7 mouse cellular contexts compared by ENCODE assay signal in genomic region chr7:45700301-45701015, GRCm38 (mm10). TPM values are rescaled to one million over a fixed set of nuclear protein-coding genes. Genes with fewer than 3 reads are reported as not detected.
DNase-seq lines count a peak whose midpoint lies in the region; ATAC-seq and TF ChIP-seq lines count a peak whose summit lies in the region.

No protein-coding gene starts in this region.

- H3K27me3 ChIP-seq in hindbrain, postnatal 0 days (ENCODE audit: insufficient read depth, low read length): no peaks in the 10 kb centered on the region

- H3K9me3 ChIP-seq in hindbrain, postnatal 0 days (ENCODE audit: low read length): no peaks in the 10 kb centered on the region

- H3K4me1 ChIP-seq in hindbrain, postnatal 0 days (ENCODE audit: insufficient read depth, low read length): peaks cover 22% of the 10 kb centered on the region

- H3K27ac ChIP-seq in gastrocnemius, adult 2 months: peak overlapping the region; percentile 87
- H3K27ac ChIP-seq in hindbrain, postnatal 0 days: peak overlapping the region; percentile 90

- peak overlapping the region; percentile 71 for H3K9ac ChIP-seq in hindbrain, postnatal 0 days (replicated peaks; ENCODE audit: low read length)

- DNase-seq in Muller cell, postnatal 12 days (ENCODE audit: inconsistent ontology term): peak; percentile 78
- peak; percentile 81 to 87 for DNase-seq in cerebellum, postnatal 14 days
- DNase-seq in gastrocnemius, adult 2 months: peak; percentile 82
- DNase-seq in hindbrain, postnatal 0 days (ENCODE audit: low spot score): peak; percentile 88
- peak; percentile 70 to 88 for DNase-seq in left cerebral cortex, adult 8-10 months (ENCODE audit: low spot score in 2 of 2)
- DNase-seq in right cerebral cortex, postnatal 36 days (ENCODE audit: low spot score in 2 of 2): peak; percentile 74 to 86

- intact Hi-C loops in gastrocnemius, adult 2 months (cut with DNase I): loop anchor here (5.0 kb wide), 1 partner anchor 233 kb away; the partner anchor contains the start of gene Bax

- ATAC-seq in hindbrain, postnatal 0 days: no peak
- ATAC-seq in megakaryocyte, adult 5-6 weeks (ENCODE audit: poor library complexity, severe bottlenecking): peak; percentile 36

- WGBS in hindbrain, postnatal 0 days: 2% methylated on average over 20 of the region's 20 CpGs

- TF ChIP-seq CTCF in gastrocnemius, adult 2 months (IDR thresholded peaks at IDR 0.05): no peak
- no peak for TF ChIP-seq CTCF in hindbrain, postnatal 0 days (IDR thresholded peaks at IDR 0.05; ENCODE audit: low read depth)

- peak overlapping the region; percentile 91 for H3K4me2 ChIP-seq in hindbrain, postnatal 0 days (ENCODE audit: low read depth, low read length)

- no peaks in the 10 kb centered on the region for H3K36me3 ChIP-seq in hindbrain, postnatal 0 days (ENCODE audit: insufficient read depth, low read length)

- peak overlapping the region; percentile 67 for H3K4me3 ChIP-seq in gastrocnemius, adult 2 months
- peak overlapping the region; percentile 50 for H3K4me3 ChIP-seq in hindbrain, postnatal 0 days (ENCODE audit: low read length)

RNA-seq across cellular contexts. Expression of gene Car11, which starts 0.8 kb away (rescaled TPM):
- 10 to 100 TPM in 1 of 2 experiments, 1 to 10 TPM in 1; 7.7 to 16.4 TPM for total RNA-seq in gastrocnemius, adult 2 months (2021)
- 89.4 and 91.0 TPM in 2 replicates for total RNA-seq in hindbrain, postnatal 0 days (2014; rRNA removed)
- polyA plus RNA-seq in hindbrain, postnatal 0 days (2015; fragmentation: Nextera tagmentation; extraction: Ambion mirVana): 76.9 and 78.2 TPM in 2 replicates
- total RNA-seq in left cerebral cortex, adult 8-10 months (2022): 100 to 1,000 TPM; 230 to 247 (median 241) TPM
- not detected in 2 replicates for total RNA-seq in megakaryocyte, adult 5-6 weeks (2015)
- total RNA-seq in megakaryocyte, adult 5-6 weeks (2017): not detected in 2 replicates

RNA-seq across cellular contexts. Expression of gene Dbp, which starts 4.4 kb away (rescaled TPM):
- 100 to 1,000 TPM in 1 of 2 experiments, 1 to 10 TPM in 1; 8.8 to 105 TPM for total RNA-seq in gastrocnemius, adult 2 months (2021)
- total RNA-seq in hindbrain, postnatal 0 days (2014; rRNA removed): 4.2 and 12.2 TPM in 2 replicates
- polyA plus RNA-seq in hindbrain, postnatal 0 days (2015; fragmentation: Nextera tagmentation; extraction: Ambion mirVana): 4.6 and 5.3 TPM in 2 replicates
- total RNA-seq in left cerebral cortex, adult 8-10 months (2022): 100 to 1,000 TPM; 164 to 236 (median 186) TPM
- 3.3 and 4.1 TPM in 2 replicates for total RNA-seq in megakaryocyte, adult 5-6 weeks (2015)
- total RNA-seq in megakaryocyte, adult 5-6 weeks (2017): 3.9 and 5.9 TPM in 2 replicates

RNA-seq across cellular contexts. Expression of gene Sec1, which starts 6.3 kb away (rescaled TPM):
- under 1 TPM in 1 of 2 experiments, not detected in 1; 0.25 TPM for total RNA-seq in gastrocnemius, adult 2 months (2021)
- 0.68 and 0.79 TPM in 2 replicates for total RNA-seq in hindbrain, postnatal 0 days (2014; rRNA removed)
- polyA plus RNA-seq in hindbrain, postnatal 0 days (2015; fragmentation: Nextera tagmentation; extraction: Ambion mirVana): 0.35 and 0.48 TPM in 2 replicates
- total RNA-seq in left cerebral cortex, adult 8-10 months (2022): 1 to 10 TPM in 1 of 4 experiments, under 1 TPM in 3; 0.63 to 1.1 (median 0.87) TPM
- total RNA-seq in megakaryocyte, adult 5-6 weeks (2015): not detected in 2 replicates
- total RNA-seq in megakaryocyte, adult 5-6 weeks (2017): not detected in 2 replicates

RNA-seq across cellular contexts. Expression of gene Rpl18, which starts 14.8 kb away (rescaled TPM):
- 100 to 1,000 TPM; 451 to 508 TPM for total RNA-seq in gastrocnemius, adult 2 months (2021)
- total RNA-seq in hindbrain, postnatal 0 days (2014; rRNA removed): 999 and 1,175 TPM in 2 replicates
- polyA plus RNA-seq in hindbrain, postnatal 0 days (2015; fragmentation: Nextera tagmentation; extraction: Ambion mirVana): 519 and 535 TPM in 2 replicates
- 100 to 1,000 TPM; 340 to 384 (median 357) TPM for total RNA-seq in left cerebral cortex, adult 8-10 months (2022)
- total RNA-seq in megakaryocyte, adult 5-6 weeks (2015): 1,249 and 1,272 TPM in 2 replicates
- total RNA-seq in megakaryocyte, adult 5-6 weeks (2017): 1,058 and 1,261 TPM in 2 replicates

RNA-seq across cellular contexts. Expression of gene Ntn5, which starts 16.6 kb away (rescaled TPM):
- under 1 TPM; 0.20 to 0.50 TPM for total RNA-seq in gastrocnemius, adult 2 months (2021)
- total RNA-seq in hindbrain, postnatal 0 days (2014; rRNA removed): 0.94 TPM in 1 of 2 replicates, not detected in the other
- 0.68 and 0.80 TPM in 2 replicates for polyA plus RNA-seq in hindbrain, postnatal 0 days (2015; fragmentation: Nextera tagmentation; extraction: Ambion mirVana)
- 1 to 10 TPM; 7.6 to 8.7 (median 8.2) TPM for total RNA-seq in left cerebral cortex, adult 8-10 months (2022)
- not detected in 2 replicates for total RNA-seq in megakaryocyte, adult 5-6 weeks (2015)
- not detected in 2 replicates for total RNA-seq in megakaryocyte, adult 5-6 weeks (2017)

Comparison
In these comparisons a context has a peak if more than half of its experiments do, and no peak if none do; other contexts are left out.
1. RNA of gene Car11, which starts 0.8 kb away (total RNA-seq): 230 to 247 TPM in left cerebral cortex, adult 8-10 months, 89.4 to 91.0 TPM in hindbrain, postnatal 0 days and 7.7 to 16.4 TPM in gastrocnemius, adult 2 months; not detected in megakaryocyte, adult 5-6 weeks; every median in the first group is over 4 times any median in the second.
2. Peak in every context shown above with its lines, with median percentiles within 50 percentile points of each other: DNase-seq.